Mouse (Mus musculus) CH12.LX (cell line): ENCODE measurements around the gene Prrc2c. TPM values are rescaled to one million over a fixed set of nuclear protein-coding genes. Genes with fewer than 3 reads are reported as not detected.
A peak's percentile ranks its signal among the peaks of the same experiment; 100 is the strongest.

Experiments
- DNase-seq: peaks from one replicate; pipeline ENCODE4 v3.0.0-alpha.2; 2013; ENCODE audit errors: extremely low read depth
- H3K27ac ChIP-seq: 2 replicates; pipeline ENCODE4 v1.5.1; 2012; ENCODE audit warnings: low read depth, mild to moderate bottlenecking, control low read depth, moderate library complexity; ENCODE audit not compliant: insufficient read depth
- H3K27me3 ChIP-seq: replicated peaks from 2 replicates; pipeline ENCODE3; 2012; ENCODE audit warnings: inconsistent platforms
- H3K36me3 ChIP-seq, 2 experiments: replicated peaks in 1 of 2; 2 replicates each; pipeline versions ENCODE3 to v1.6.1; 2012; ENCODE audit warnings: inconsistent platforms in 1 of 2, low read length in 1 of 2, mild to moderate bottlenecking in 1 of 2, mixed read lengths in 1 of 2, moderate library complexity in 1 of 2; ENCODE audit not compliant: control insufficient read depth in 1 of 2, insufficient read depth in 1 of 2
- H3K4me1 ChIP-seq, 2 experiments: 2 replicates each; pipeline ENCODE4 v1.6.1; 2012; ENCODE audit warnings: inconsistent platforms in 1 of 2, moderate library complexity in 1 of 2; ENCODE audit not compliant: insufficient read depth in 2 of 2, control insufficient read depth in 1 of 2
- H3K4me2 ChIP-seq: 2 replicates; pipeline ENCODE4 v1.6.1; 2012; ENCODE audit warnings: low read depth, mild to moderate bottlenecking, control low read depth; ENCODE audit not compliant: poor library complexity, insufficient read depth, severe bottlenecking
- H3K4me3 ChIP-seq, 3 experiments: fragments of 150-350 bp in 1 of 3; sonication (generic) in 1 of 3; replicated peaks in 1 of 3; 2 replicates each; pipeline versions ENCODE3 to v1.5.1; 2011 to 2012; ENCODE audit warnings: low read depth in 2 of 3, low read length in 2 of 3, mild to moderate bottlenecking in 2 of 3, moderate library complexity in 2 of 3, control low read depth in 1 of 3, improper control_type of control experiment in 1 of 3, inconsistent platforms in 1 of 3, mixed read lengths in 1 of 3; ENCODE audit not compliant: poor library complexity in 1 of 3
- H3K79me2 ChIP-seq: replicated peaks from 2 replicates; pipeline ENCODE4 v1.6.1; 2012; ENCODE audit warnings: mild to moderate bottlenecking, moderate library complexity; ENCODE audit not compliant: control insufficient read depth, poor library complexity, insufficient read depth, severe bottlenecking; ENCODE audit errors: extremely low read depth
- H3K9ac ChIP-seq: 2 replicates; pipeline ENCODE4 v1.6.1; 2012; ENCODE audit warnings: low read depth, mild to moderate bottlenecking, control low read depth, moderate library complexity; ENCODE audit not compliant: insufficient read depth
- H3K9me3 ChIP-seq: replicated peaks from 2 replicates; pipeline ENCODE3; 2012; ENCODE audit warnings: low read length, inconsistent platforms, mixed read lengths
- BHLHE40 ChIP-seq: IDR thresholded peaks from 2 replicates; pipeline ENCODE4 v1.6.1; 2011; ENCODE audit warnings: mild to moderate bottlenecking, low read depth, low read length, improper control_type of control experiment
- E2F4 ChIP-seq: IDR thresholded peaks from 2 replicates; pipeline ENCODE4 v1.6.1; 2011; ENCODE audit warnings: low read depth, low read length, improper control_type of control experiment; ENCODE audit not compliant: insufficient replicate concordance
- EP300 ChIP-seq: IDR thresholded peaks from 2 replicates; pipeline ENCODE4 v1.6.1; 2011; ENCODE audit warnings: low read length, improper control_type of control experiment
- ETS1 ChIP-seq: conservative IDR thresholded peaks from 2 replicates; pipeline ENCODE4 v1.6.1; 2012; ENCODE audit warnings: low read depth, mild to moderate bottlenecking, inconsistent platforms, low read length, improper control_type of control experiment, moderate library complexity
- IRF4 ChIP-seq: IDR thresholded peaks from 2 replicates; pipeline ENCODE4 v1.6.1; 2014; ENCODE audit warnings: low read depth, mild to moderate bottlenecking, inconsistent platforms, low read length, improper control_type of control experiment
- JUN ChIP-seq: IDR thresholded peaks from 2 replicates; pipeline ENCODE4 v1.6.1; 2011; ENCODE audit warnings: low read depth, mild to moderate bottlenecking, low read length, improper control_type of control experiment, moderate library complexity; ENCODE audit not compliant: insufficient read depth
- JUND ChIP-seq: conservative IDR thresholded peaks from 2 replicates; pipeline ENCODE4 v1.6.1; 2011; ENCODE audit warnings: low read depth, low read length, improper control_type of control experiment
- MAX ChIP-seq: IDR thresholded peaks from 2 replicates; pipeline ENCODE4 v1.6.1; 2011; ENCODE audit warnings: low read length, improper control_type of control experiment
- MAZ ChIP-seq: IDR thresholded peaks from 2 replicates; pipeline ENCODE4 v1.6.1; 2012; ENCODE audit warnings: low read depth, mild to moderate bottlenecking, inconsistent platforms, low read length, improper control_type of control experiment, moderate library complexity
- MEF2A ChIP-seq: IDR thresholded peaks from 2 replicates; pipeline ENCODE4 v1.6.1; 2014; ENCODE audit warnings: low read depth, mild to moderate bottlenecking, inconsistent platforms, low read length, improper control_type of control experiment, borderline replicate concordance
- MXI1 ChIP-seq: IDR thresholded peaks from 2 replicates; pipeline ENCODE4 v1.6.1; 2011; ENCODE audit warnings: mild to moderate bottlenecking, low read depth, low read length, improper control_type of control experiment
- MYC ChIP-seq: IDR thresholded peaks from 2 replicates; pipeline ENCODE4 v1.6.1; 2011; ENCODE audit warnings: low read depth, mild to moderate bottlenecking, improper control_type of control experiment, low read length
- NELFE ChIP-seq: IDR thresholded peaks from 2 replicates; pipeline ENCODE4 v1.6.1; 2011; ENCODE audit warnings: low read depth, low read length, improper control_type of control experiment
- NRF1 ChIP-seq: IDR thresholded peaks from 2 replicates; pipeline ENCODE4 v1.6.1; 2014; ENCODE audit warnings: low read depth, mild to moderate bottlenecking, inconsistent platforms, low read length, improper control_type of control experiment, moderate library complexity
- POLR2A ChIP-seq: IDR thresholded peaks from 2 replicates; pipeline ENCODE4 v1.6.1; 2011; ENCODE audit warnings: low read depth, mild to moderate bottlenecking, improper control_type of control experiment, low read length
- RCOR1 ChIP-seq: conservative IDR thresholded peaks from 2 replicates; pipeline ENCODE4 v1.6.1; 2012; ENCODE audit warnings: low read depth, mild to moderate bottlenecking, inconsistent platforms, low read length, improper control_type of control experiment
- SMC3 ChIP-seq: IDR thresholded peaks from 2 replicates; pipeline ENCODE4 v1.6.1; 2011; ENCODE audit warnings: low read depth, low read length, improper control_type of control experiment
- TBP ChIP-seq: conservative IDR thresholded peaks from 2 replicates; pipeline ENCODE4 v1.6.1; 2011; ENCODE audit warnings: low read depth, low read length, improper control_type of control experiment
- TCF12 ChIP-seq: IDR thresholded peaks from 2 replicates; pipeline ENCODE4 v1.6.1; 2014; ENCODE audit warnings: low read depth, mild to moderate bottlenecking, inconsistent platforms, low read length, improper control_type of control experiment
- UBTF ChIP-seq: IDR thresholded peaks from 2 replicates; pipeline ENCODE4 v1.6.1; 2012; ENCODE audit warnings: low read depth, mild to moderate bottlenecking, inconsistent platforms, low read length, improper control_type of control experiment, moderate library complexity
- USF2 ChIP-seq: conservative IDR thresholded peaks from 2 replicates; pipeline ENCODE4 v1.6.1; 2011; ENCODE audit warnings: low read depth, low read length, improper control_type of control experiment
- ZC3H11A ChIP-seq: IDR thresholded peaks from 2 replicates; pipeline ENCODE4 v1.6.1; 2012; ENCODE audit warnings: low read depth, mild to moderate bottlenecking, inconsistent platforms, low read length, improper control_type of control experiment
- ZKSCAN1 ChIP-seq: IDR thresholded peaks from 2 replicates; pipeline ENCODE4 v1.6.1; 2012; ENCODE audit warnings: low read depth, inconsistent platforms, low read length, improper control_type of control experiment, borderline replicate concordance
- ZMIZ1 ChIP-seq: IDR thresholded peaks from 2 replicates; pipeline ENCODE4 v1.6.1; 2012; ENCODE audit warnings: low read depth, mild to moderate bottlenecking, inconsistent platforms, low read length, improper control_type of control experiment
- ZNF384 ChIP-seq: IDR thresholded peaks from 2 replicates; pipeline ENCODE4 v1.6.1; 2012; ENCODE audit warnings: low read depth, low read length, improper control_type of control experiment, inconsistent platforms
- dilution Hi-C: fragments of 300-500 bp; cut with MboI; formaldehyde crosslinking; loops from 2 replicates; pipeline ENCODE4 v1.14.3; 2020; ENCODE audit warnings: low sequenced_read_pairs; ENCODE audit not compliant: extremely low pct_unique_long_range_greater_than_20kb, extremely low pct_ligation_motif_present
- in situ Hi-C: fragments of 300-500 bp; cut with MboI; formaldehyde crosslinking; loops from 3 replicates; pipeline ENCODE4 v1.14.3; 2019; ENCODE audit warnings: low sequenced_read_pairs, low pct_ligation_motif_present, low pct_unique_long_range_greater_than_20kb, mixed read lengths
- polyA plus RNA-seq: library from polyadenylated mRNA; unstranded; fragments of >175 nt; gene quantifications from 2 replicates; pipeline ENCODE4 v1.2.1, GENCODE M21; 2012; ENCODE audit warnings: low read depth; ENCODE audit not compliant: insufficient read length
- total RNA-seq, 2 experiments: library from RNA; depleted of rRNA; stranded (reverse); fragments of 300-350 nt in 1 of 2; fragments of >200 nt in 1 of 2; gene quantifications; 2 replicates each; pipeline ENCODE4 v1.2.3; 2012 to 2014

Prrc2c gene
- total and polyA plus RNA-seq, 3 experiments = 30.9 to 144 (median 59.8) TPM

- Histone ChIP-seq H3K27me3 (no peaks in the 10 kb centered on the region), H3K9ac (no peak overlapping the region), H3K36me3 (no peaks in the 10 kb centered on the region), H3K27ac (no peak overlapping the region), H3K4me2 (no peak overlapping the region), H3K79me2 (no peaks in the 10 kb centered on the region), H3K4me1 (peaks cover 0 to 7% of the 10 kb centered on the region in 2 experiments; a peak in 2 of 4 replicates), H3K9me3 (peaks cover 4% of the 10 kb centered on the region), H3K4me3 (no peak overlapping the region)
- DNase-seq = no peak
- in situ Hi-C loops (no loop called here), dilution Hi-C loops (no loop called here)
- TF ChIP-seq USF2 (no peak), MYC (no peak)
Observed at GRCm38 (mm10) chr1:162777943-162778538, 37.7 kb upstream of the Prrc2c start.

GRCm38 (mm10) chr1:162773661-162774060 lies 33.3 kb upstream of the Prrc2c start:
- in situ Hi-C loops = no loop called here

GRCm38 (mm10) chr1:162771617-162772360 lies 31.4 kb upstream of the Prrc2c start:
- in situ Hi-C loops = no loop called here
- Histone ChIP-seq H3K9ac (no peak overlapping the region), H3K9me3 (peaks cover under 1% of the 10 kb centered on the region), H3K4me2 (no peak overlapping the region), H3K36me3 (no peaks in the 10 kb centered on the region), H3K27me3 (no peaks in the 10 kb centered on the region), H3K4me1 (peaks cover 0 to 13% of the 10 kb centered on the region in 2 experiments; a peak in 2 of 4 replicates), H3K4me3 (no peak overlapping the region), H3K79me2 (no peaks in the 10 kb centered on the region), H3K27ac (no peak overlapping the region)
- no peak for DNase-seq
- dilution Hi-C loops = no loop called here
- TF ChIP-seq ZC3H11A (no peak), IRF4 (no peak), NRF1 (no peak), MEF2A (no peak), MAZ (no peak), MAX (no peak), ETS1 (no peak), ZMIZ1 (no peak), TBP (no peak), E2F4 (no peak), POLR2A (no peak), NELFE (no peak), SMC3 (no peak), UBTF (no peak), JUN (no peak), RCOR1 (no peak), TCF12 (no peak)

More at GRCm38 (mm10) chr1:162773661-162774060, 33.3 kb upstream of the Prrc2c start:
- peaks cover 4% of the 10 kb centered on the region for H3K9me3 ChIP-seq
- H3K9ac ChIP-seq = no peak overlapping the region
- H3K27me3 ChIP-seq = no peaks in the 10 kb centered on the region
- H3K4me3 ChIP-seq = no peak overlapping the region
- dilution Hi-C loops = no loop called here
- DNase-seq = peak; percentile 58
- H3K27ac ChIP-seq = no peak overlapping the region
- H3K36me3 ChIP-seq = no peaks in the 10 kb centered on the region
- H3K4me1 ChIP-seq = peaks cover 0 to 7% of the 10 kb centered on the region in 2 experiments; a peak in 2 of 4 replicates
- no peak overlapping the region; the same call in 1 of the 2 replicates for H3K4me2 ChIP-seq
- no peaks in the 10 kb centered on the region for H3K79me2 ChIP-seq
- TF ChIP-seq EP300 = peak; percentile 61; the same call in 1 of the 2 replicates
- no peak for TF ChIP-seq MXI1
- peak; percentile 51; the same call in 1 of the 2 replicates for TF ChIP-seq MAX
- 0 out of 2 replicates have a peak, but pooled peaks have one; percentile 13 for TF ChIP-seq ZNF384
- no peak for TF ChIP-seq NELFE
- 0 out of 2 replicates have a peak, but pooled peaks have one; percentile 24 for TF ChIP-seq JUND
- TF ChIP-seq ETS1 = peak; percentile 39; the same call in 1 of the 2 replicates
- 0 out of 2 replicates have a peak, but pooled peaks have one; percentile 22 for TF ChIP-seq JUN
- TF ChIP-seq SMC3 = no peak
- TF ChIP-seq BHLHE40 = peak; percentile 69
- TF ChIP-seq ZKSCAN1 = no peak
